Mouse (Mus musculus): ENCODE measurements around the gene Fgfr1op.

DNA sequence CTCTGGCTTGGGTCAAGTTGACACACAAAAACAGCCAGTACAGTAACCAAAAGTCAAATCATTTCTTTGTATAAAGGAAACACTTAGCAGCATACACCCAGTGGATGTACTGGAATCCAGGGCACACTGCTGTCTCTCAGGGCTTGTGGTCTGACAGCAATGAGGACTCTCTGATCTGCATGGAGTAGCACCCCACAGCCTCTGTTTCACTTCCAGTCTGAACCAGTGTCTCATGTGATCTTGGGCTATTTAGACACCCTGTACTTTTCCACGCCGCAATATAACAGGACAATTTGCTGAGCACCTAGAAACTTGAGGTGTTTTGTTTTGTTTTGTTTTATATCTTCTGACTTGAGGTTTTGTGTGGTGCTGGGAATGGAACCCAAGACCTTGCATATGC, 59.9 kb downstream of the Fgfr1op start:
- TF ChIP-seq CTCF (conservative IDR thresholded peaks at IDR 0.05; ENCODE audit: insufficient read depth, insufficient read length, low read depth, low read length) (no peak), POLR2A (IDR thresholded peaks at IDR 0.05; ENCODE audit: low read depth, low read length) (no peak)
